Mouse (Mus musculus): ENCODE measurements around the gene Use1. TPM values are rescaled to one million over a fixed set of nuclear protein-coding genes. Genes with fewer than 3 reads are reported as not detected.
A peak's percentile ranks its signal among the peaks of the same experiment; 100 is the strongest.

Gene Use1
- polyA plus RNA-seq, 1 experiment = 218 TPM

- no peak for DNase-seq (ENCODE audit: low spot score)
Observed at GRCm38 (mm10) chr8:71376423-71377030, 9.9 kb downstream of the Use1 start.

GRCm38 (mm10) chr8:71379008-71379407 is 12.4 kb downstream of the Use1 start:
- DNase-seq (ENCODE audit: low spot score) = no peak

- DNase-seq (ENCODE audit: low spot score) = no peak
Observed at GRCm38 (mm10) chr8:71379512-71380075, 12.9 kb downstream of the Use1 start.

- DNase-seq (ENCODE audit: low spot score) = no peak
Observed at GRCm38 (mm10) chr8:71380178-71381171, 13.8 kb downstream of the Use1 start.

GRCm38 (mm10) chr8:71381421-71381970 is 14.8 kb downstream of the Use1 start, which contains the start of gene Nr2f6:
Gene Nr2f6, minus strand, starts transcription at chr8:71381960.
- peak; percentile 85 for DNase-seq (ENCODE audit: low spot score)

- peak; percentile 79 for DNase-seq (ENCODE audit: low spot score)
Observed at GRCm38 (mm10) chr8:71381971-71382961, 15.6 kb downstream of the Use1 start.

GRCm38 (mm10) chr8:71383396-71383795 is 16.7 kb downstream of the Use1 start:
- DNase-seq (ENCODE audit: low spot score) = no peak

GRCm38 (mm10) chr8:71383860-71384259 is 17.2 kb downstream of the Use1 start:
- no peak for DNase-seq (ENCODE audit: low spot score)

GRCm38 (mm10) chr8:71385212-71385835 is 18.7 kb downstream of the Use1 start:
- no peak for DNase-seq (ENCODE audit: low spot score)

GRCm38 (mm10) chr8:71388267-71388666 is 21.6 kb downstream of the Use1 start:
- no peak for DNase-seq (ENCODE audit: low spot score)

GRCm38 (mm10) chr8:71391696-71392095 is 25.0 kb downstream of the Use1 start:
- DNase-seq (ENCODE audit: low spot score) = no peak

GRCm38 (mm10) chr8:71392391-71392790 is 25.7 kb downstream of the Use1 start:
- peak; percentile 14 for DNase-seq (ENCODE audit: low spot score)

GRCm38 (mm10) chr8:71392871-71393270 is 26.2 kb downstream of the Use1 start:
- DNase-seq (ENCODE audit: low spot score) = peak; percentile 11

GRCm38 (mm10) chr8:71394481-71394880 is 27.8 kb downstream of the Use1 start:
- DNase-seq (ENCODE audit: low spot score) = no peak

- DNase-seq (ENCODE audit: low spot score) = peak; percentile 18
Observed at GRCm38 (mm10) chr8:71395071-71395470, 28.4 kb downstream of the Use1 start.

GRCm38 (mm10) chr8:71395629-71396028 is 29.0 kb downstream of the Use1 start, which contains the start of gene Ushbp1:
Gene Ushbp1, minus strand, starts transcription at chr8:71395802.
- peak; percentile 19 for DNase-seq (ENCODE audit: low spot score)

GRCm38 (mm10) chr8:71396639-71397305 is 30.1 kb downstream of the Use1 start, which contains the start of gene Babam1:
Gene Babam1, plus strand, starts transcription at chr8:71396861.
- peak; percentile 72 for DNase-seq (ENCODE audit: low spot score)

- DNase-seq (ENCODE audit: low spot score) = peak; percentile 19
Observed at GRCm38 (mm10) chr8:71397701-71398100, 31.1 kb downstream of the Use1 start.

- peak; percentile 11 for DNase-seq (ENCODE audit: low spot score)
Observed at GRCm38 (mm10) chr8:71400826-71401225, 34.2 kb downstream of the Use1 start.

- DNase-seq (ENCODE audit: low spot score) = no peak
Observed at GRCm38 (mm10) chr8:71401454-71401853, 34.8 kb downstream of the Use1 start.
